Mouse (Mus musculus) lung, postnatal 0 days (tissue): ENCODE results near the gene Rai14.

ENCODE experiments used
- CTCF ChIP-seq: IDR thresholded peaks from 2 replicates; pipeline ENCODE4 v1.5.1; 2016; ENCODE audit warnings: antibody characterized with exemption, mild to moderate bottlenecking
- EP300 ChIP-seq: IDR thresholded peaks from 2 replicates; pipeline ENCODE4 v1.6.1; 2016; ENCODE audit warnings: antibody characterized with exemption, mild to moderate bottlenecking, control low read depth

DNA sequence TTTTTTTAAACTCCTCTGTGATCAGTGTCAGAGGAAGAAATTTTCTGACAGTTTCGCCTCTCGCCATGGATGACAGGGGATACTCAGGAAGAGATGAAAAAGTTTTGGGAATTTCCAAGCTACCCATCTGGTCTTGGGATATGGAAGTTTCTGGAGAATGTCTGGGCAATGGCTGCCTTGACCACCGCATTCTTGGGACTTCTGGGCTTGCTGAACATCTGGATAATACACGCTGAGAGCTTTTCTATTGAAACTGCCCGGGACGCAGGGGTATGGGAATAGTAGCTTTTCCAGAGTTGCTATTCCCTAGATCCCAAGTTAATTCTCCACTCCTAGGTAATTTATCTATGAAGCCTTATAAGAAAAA is 85.5 kb downstream of the Rai14 start:
- TF ChIP-seq CTCF = no peak
- TF ChIP-seq EP300 = no peak
